Mouse (Mus musculus): ENCODE measurements around the gene Fstl4. TPM values are rescaled to one million over a fixed set of nuclear protein-coding genes. Genes with fewer than 3 reads are reported as not detected.

The Fstl4 gene
- 0.09 and 0.11 TPM in 2 replicates for total RNA-seq (2012; rRNA removed)

DNA sequence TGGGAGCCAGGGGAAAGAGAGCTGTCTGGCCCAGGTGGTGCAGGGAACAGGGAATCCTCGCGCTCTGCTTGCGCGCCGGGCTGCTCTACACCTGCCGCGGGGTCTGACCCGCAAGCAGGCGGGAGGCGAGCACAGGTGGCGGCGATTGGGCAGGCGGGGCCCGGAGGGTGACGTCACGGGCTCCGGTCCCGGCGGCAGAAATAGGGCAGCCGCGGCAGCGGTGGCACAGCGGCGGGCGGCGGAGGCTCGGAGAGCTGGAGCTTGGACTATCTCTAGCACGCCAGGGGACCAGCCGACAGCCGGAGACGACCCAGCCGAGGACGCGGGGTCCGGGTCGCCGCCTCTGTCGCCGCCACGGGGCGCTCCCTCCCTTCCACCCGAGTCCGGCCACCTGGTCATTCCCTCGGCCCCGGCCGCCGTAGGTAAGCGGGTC, at the start of gene Fstl4:
Gene Fstl4 (plus strand): TSS at position 174 of the 433 bp plus-strand sequence.
- in situ Hi-C loops (cut with MboI; ENCODE audit: low sequenced_read_pairs in 2 of 2, unreplicated experiment in 2 of 2) = no loop called here
- DNase-seq (ENCODE audit: low read depth, low spot score) = no peak
- Histone ChIP-seq H3K27ac (ENCODE audit: insufficient read depth, low read depth, low read length, poor library complexity, severe bottlenecking) (no peak within 1 kb of the TSS), H3K36me3 (ENCODE audit: control insufficient read depth, insufficient read depth, low read length, poor library complexity, severe bottlenecking) (no peaks in the 10 kb centered on the region), H3K9ac (ENCODE audit: insufficient read depth, low read depth, low read length, poor library complexity, severe bottlenecking) (peak within 1 kb of the TSS; percentile 56), H3K4me1 (ENCODE audit: control insufficient read depth in 2 of 2, insufficient read depth in 2 of 2, low read length in 2 of 2, poor library complexity in 1 of 2) (no peaks in the 10 kb centered on the region), H3K9me3 (ENCODE audit: control insufficient read depth, insufficient read depth, low read depth, low read length) (no peaks in the 10 kb centered on the region), H3K4me3 (ENCODE audit: insufficient read depth in 1 of 2, low read depth in 1 of 2, low read length in 2 of 2, poor library complexity in 1 of 2, severe bottlenecking in 1 of 2) (peak within 1 kb of the TSS; percentile 73 to 74)
- TF ChIP-seq CHD2 (IDR thresholded peaks at IDR 0.05; ENCODE audit: low read depth, low read length) = no peak
- no peak for TF ChIP-seq MAFK (IDR thresholded peaks at IDR 0.05; ENCODE audit: insufficient read depth, low read depth, low read length)
- no peak for TF ChIP-seq ZNF384 (IDR thresholded peaks at IDR 0.05; ENCODE audit: low read depth, low read length)
- TF ChIP-seq ZC3H11A (IDR thresholded peaks at IDR 0.05; ENCODE audit: borderline replicate concordance, low read depth, low read length) = no peak
- no peak for TF ChIP-seq HCFC1 (IDR thresholded peaks at IDR 0.05; ENCODE audit: borderline replicate concordance, insufficient read depth, low read length)

DNA sequence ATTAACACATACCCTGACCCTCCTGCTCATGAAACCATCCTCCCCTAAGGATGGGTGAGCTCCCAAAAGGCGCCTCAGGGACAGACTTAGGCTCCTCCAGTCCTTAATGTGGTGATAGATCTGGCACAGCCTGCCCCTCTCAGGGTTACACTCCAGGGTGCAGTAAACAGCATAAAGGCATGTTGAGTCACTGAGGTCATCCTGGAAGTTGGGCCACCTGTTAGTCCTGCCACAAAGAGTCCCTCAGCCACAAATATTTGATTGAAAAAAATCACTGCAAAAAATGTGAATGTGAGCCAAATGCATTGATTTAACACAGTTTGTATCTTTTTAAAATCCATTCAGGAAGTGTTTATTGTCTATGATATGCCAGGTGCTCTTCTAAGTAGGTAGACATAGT, 45.9 kb upstream of the Fstl4 start:
- Histone ChIP-seq H3K27ac (ENCODE audit: insufficient read depth, low read depth, low read length, poor library complexity, severe bottlenecking) (no peak overlapping the region), H3K9me3 (ENCODE audit: control insufficient read depth, insufficient read depth, low read depth, low read length) (no peaks in the 10 kb centered on the region), H3K36me3 (ENCODE audit: control insufficient read depth, insufficient read depth, low read length, poor library complexity, severe bottlenecking) (no peaks in the 10 kb centered on the region), H3K9ac (ENCODE audit: insufficient read depth, low read depth, low read length, poor library complexity, severe bottlenecking) (no peak overlapping the region), H3K4me1 (ENCODE audit: control insufficient read depth in 2 of 2, insufficient read depth in 2 of 2, low read length in 2 of 2, poor library complexity in 1 of 2) (no peaks in the 10 kb centered on the region), H3K4me3 (ENCODE audit: insufficient read depth in 1 of 2, low read depth in 1 of 2, low read length in 2 of 2, poor library complexity in 1 of 2, severe bottlenecking in 1 of 2) (no peak overlapping the region)
- in situ Hi-C loops (cut with MboI; ENCODE audit: low sequenced_read_pairs in 2 of 2, unreplicated experiment in 2 of 2) = no loop called here
- TF ChIP-seq ZNF384 (IDR thresholded peaks at IDR 0.05; ENCODE audit: low read depth, low read length) (no peak), CHD2 (IDR thresholded peaks at IDR 0.05; ENCODE audit: low read depth, low read length) (no peak), MAFK (IDR thresholded peaks at IDR 0.05; ENCODE audit: insufficient read depth, low read depth, low read length) (no peak), HCFC1 (IDR thresholded peaks at IDR 0.05; ENCODE audit: borderline replicate concordance, insufficient read depth, low read length) (no peak), ZC3H11A (IDR thresholded peaks at IDR 0.05; ENCODE audit: borderline replicate concordance, low read depth, low read length) (no peak)
- no peak for DNase-seq (ENCODE audit: low read depth, low spot score)

DNA sequence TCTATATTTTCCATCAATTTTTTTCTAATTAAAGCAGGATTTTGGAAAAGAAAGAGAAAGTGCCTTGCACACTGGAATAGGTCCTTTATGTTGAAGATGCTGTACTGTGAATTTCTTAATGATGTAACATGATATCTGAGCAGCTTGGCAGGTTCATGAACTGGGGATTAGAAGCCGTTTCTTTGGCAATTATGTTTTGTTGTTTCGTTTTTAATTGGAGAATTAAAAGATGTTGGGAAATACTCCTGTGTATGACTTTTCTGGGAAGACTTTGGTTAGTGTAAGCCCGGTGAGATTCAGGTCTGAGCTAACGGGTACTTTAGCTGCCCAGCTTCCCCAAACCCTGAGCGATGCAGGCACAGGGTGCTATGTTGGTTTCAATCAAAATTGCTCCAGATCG, 43.3 kb upstream of the Fstl4 start:
- no peak overlapping the region for H3K27ac ChIP-seq (ENCODE audit: insufficient read depth, low read depth, low read length, poor library complexity, severe bottlenecking)
- in situ Hi-C loops (cut with MboI; ENCODE audit: low sequenced_read_pairs in 2 of 2, unreplicated experiment in 2 of 2) = no loop called here

DNA sequence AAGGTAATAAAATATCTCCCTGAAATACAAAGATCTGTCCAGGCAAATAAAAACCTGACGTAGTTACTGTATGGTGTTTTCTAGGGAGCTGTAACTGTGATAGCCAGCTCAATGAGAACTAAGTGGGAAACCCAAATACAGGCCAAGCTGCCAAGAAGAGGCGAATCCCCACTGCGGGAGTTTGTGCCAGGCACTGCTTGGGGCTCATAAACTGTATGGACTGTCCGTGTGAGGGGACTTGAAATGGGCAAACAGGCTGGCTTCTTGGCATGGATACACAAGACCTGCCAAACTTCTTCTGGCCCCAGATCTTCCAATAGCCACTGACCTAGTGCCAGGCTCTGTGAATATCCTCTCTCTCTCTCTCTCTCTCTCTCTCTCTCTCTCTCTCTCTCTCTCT, 41.7 kb upstream of the Fstl4 start:
- in situ Hi-C loops (cut with MboI; ENCODE audit: low sequenced_read_pairs in 2 of 2, unreplicated experiment in 2 of 2) = no loop called here
- Histone ChIP-seq H3K9me3 (ENCODE audit: control insufficient read depth, insufficient read depth, low read depth, low read length) (no peaks in the 10 kb centered on the region), H3K36me3 (ENCODE audit: control insufficient read depth, insufficient read depth, low read length, poor library complexity, severe bottlenecking) (no peaks in the 10 kb centered on the region), H3K27ac (ENCODE audit: insufficient read depth, low read depth, low read length, poor library complexity, severe bottlenecking) (no peak overlapping the region), H3K4me3 (ENCODE audit: insufficient read depth in 1 of 2, low read depth in 1 of 2, low read length in 2 of 2, poor library complexity in 1 of 2, severe bottlenecking in 1 of 2) (no peak overlapping the region), H3K4me1 (ENCODE audit: control insufficient read depth in 2 of 2, insufficient read depth in 2 of 2, low read length in 2 of 2, poor library complexity in 1 of 2) (no peaks in the 10 kb centered on the region), H3K9ac (ENCODE audit: insufficient read depth, low read depth, low read length, poor library complexity, severe bottlenecking) (no peak overlapping the region)
- no peak for DNase-seq (ENCODE audit: low read depth, low spot score)
- TF ChIP-seq CHD2 (IDR thresholded peaks at IDR 0.05; ENCODE audit: low read depth, low read length) (no peak), ZNF384 (IDR thresholded peaks at IDR 0.05; ENCODE audit: low read depth, low read length) (no peak), MAFK (IDR thresholded peaks at IDR 0.05; ENCODE audit: insufficient read depth, low read depth, low read length) (no peak), HCFC1 (IDR thresholded peaks at IDR 0.05; ENCODE audit: borderline replicate concordance, insufficient read depth, low read length) (no peak), ZC3H11A (IDR thresholded peaks at IDR 0.05; ENCODE audit: borderline replicate concordance, low read depth, low read length) (no peak)

More for the DNA sequence above, 43.3 kb upstream of the Fstl4 start:
- no peaks in the 10 kb centered on the region for H3K9me3 ChIP-seq (ENCODE audit: control insufficient read depth, insufficient read depth, low read depth, low read length)
- no peak overlapping the region for H3K4me3 ChIP-seq (ENCODE audit: insufficient read depth in 1 of 2, low read depth in 1 of 2, low read length in 2 of 2, poor library complexity in 1 of 2, severe bottlenecking in 1 of 2)
- no peaks in the 10 kb centered on the region for H3K36me3 ChIP-seq (ENCODE audit: control insufficient read depth, insufficient read depth, low read length, poor library complexity, severe bottlenecking)
- H3K9ac ChIP-seq (ENCODE audit: insufficient read depth, low read depth, low read length, poor library complexity, severe bottlenecking) = no peak overlapping the region
- H3K4me1 ChIP-seq (ENCODE audit: control insufficient read depth in 2 of 2, insufficient read depth in 2 of 2, low read length in 2 of 2, poor library complexity in 1 of 2) = no peaks in the 10 kb centered on the region
- TF ChIP-seq HCFC1 (IDR thresholded peaks at IDR 0.05; ENCODE audit: borderline replicate concordance, insufficient read depth, low read length) (no peak), ZC3H11A (IDR thresholded peaks at IDR 0.05; ENCODE audit: borderline replicate concordance, low read depth, low read length) (no peak), CHD2 (IDR thresholded peaks at IDR 0.05; ENCODE audit: low read depth, low read length) (no peak), ZNF384 (IDR thresholded peaks at IDR 0.05; ENCODE audit: low read depth, low read length) (no peak), MAFK (IDR thresholded peaks at IDR 0.05; ENCODE audit: insufficient read depth, low read depth, low read length) (no peak)
- DNase-seq (ENCODE audit: low read depth, low spot score) = no peak

DNA sequence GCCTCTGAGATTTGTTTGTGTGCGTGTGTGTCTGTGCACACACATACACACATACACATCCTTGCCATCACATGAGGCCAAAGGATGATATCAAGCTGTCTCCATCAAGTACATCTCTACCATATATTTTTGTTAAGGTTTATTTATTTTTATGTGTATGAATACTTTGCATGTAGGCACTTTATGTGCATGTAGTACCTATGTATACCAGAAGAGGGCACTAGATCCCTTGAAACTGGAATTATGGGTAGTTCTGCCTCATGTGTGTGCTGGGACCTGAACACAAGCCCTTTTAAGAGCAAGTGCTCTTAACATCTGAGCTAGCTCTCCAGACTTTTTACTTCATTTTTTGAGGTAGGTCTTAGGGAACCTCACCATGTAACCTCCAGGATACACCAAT, 38.4 kb upstream of the Fstl4 start:
- Histone ChIP-seq H3K9ac (ENCODE audit: insufficient read depth, low read depth, low read length, poor library complexity, severe bottlenecking) (no peak overlapping the region), H3K4me3 (ENCODE audit: insufficient read depth in 1 of 2, low read depth in 1 of 2, low read length in 2 of 2, poor library complexity in 1 of 2, severe bottlenecking in 1 of 2) (no peak overlapping the region), H3K9me3 (ENCODE audit: control insufficient read depth, insufficient read depth, low read depth, low read length) (0 out of 2 replicates have a peak, but pooled peaks cover 1% of the 10 kb centered on the region), H3K36me3 (ENCODE audit: control insufficient read depth, insufficient read depth, low read length, poor library complexity, severe bottlenecking) (no peaks in the 10 kb centered on the region), H3K27ac (ENCODE audit: insufficient read depth, low read depth, low read length, poor library complexity, severe bottlenecking) (no peak overlapping the region), H3K4me1 (ENCODE audit: control insufficient read depth in 2 of 2, insufficient read depth in 2 of 2, low read length in 2 of 2, poor library complexity in 1 of 2) (no peaks in the 10 kb centered on the region)
- TF ChIP-seq HCFC1 (IDR thresholded peaks at IDR 0.05; ENCODE audit: borderline replicate concordance, insufficient read depth, low read length) = no peak
- TF ChIP-seq CHD2 (IDR thresholded peaks at IDR 0.05; ENCODE audit: low read depth, low read length) = no peak
- 0 out of 2 replicates have a peak, but pooled peaks have one; percentile 29 for TF ChIP-seq ZC3H11A (IDR thresholded peaks at IDR 0.05; ENCODE audit: borderline replicate concordance, low read depth, low read length)
- TF ChIP-seq MAFK (IDR thresholded peaks at IDR 0.05; ENCODE audit: insufficient read depth, low read depth, low read length) = no peak
- no peak for TF ChIP-seq ZNF384 (IDR thresholded peaks at IDR 0.05; ENCODE audit: low read depth, low read length)
- in situ Hi-C loops (cut with MboI; ENCODE audit: low sequenced_read_pairs in 2 of 2, unreplicated experiment in 2 of 2) = no loop called here
- no peak for DNase-seq (ENCODE audit: low read depth, low spot score)

Measured in ES-E14 (cell line).